Mouse (Mus musculus): Measurements from ENCODE around the gene Cmklr1. TPM values are rescaled to one million over a fixed set of nuclear protein-coding genes. Genes with fewer than 3 reads are reported as not detected.
A peak's percentile ranks its signal among the peaks of the same experiment; 100 is the strongest.

Gene Cmklr1
- polyA plus RNA-seq, 1 experiment from 2014 or later: 2.6 TPM

GRCm38 (mm10) chr5:113580248-113580647 lies 70.0 kb downstream of the Cmklr1 start:
- no peaks in the 10 kb centered on the region for H3K9me3 ChIP-seq
- peaks cover 46% of the 10 kb centered on the region for H3K4me1 ChIP-seq (replicated peaks)
- peak overlapping the region; percentile 67; the same call in 1 of the 2 replicates for H3K27ac ChIP-seq (replicated peaks)
- no peak overlapping the region for H3K4me3 ChIP-seq
- no peak overlapping the region for H3K4me2 ChIP-seq
- 45% methylated on average over 8 of the region's 8 CpGs for WGBS
- ATAC-seq (ENCODE audit: low read depth): no peak
- H3K36me3 ChIP-seq: no peaks in the 10 kb centered on the region
- H3K27me3 ChIP-seq: no peaks in the 10 kb centered on the region
- no peak overlapping the region for H3K9ac ChIP-seq

- Histone ChIP-seq H3K4me2 (no peak overlapping the region), H3K27ac (replicated peaks) (peak overlapping the region; percentile 67), H3K4me1 (replicated peaks) (peaks cover 41% of the 10 kb centered on the region), H3K9me3 (no peaks in the 10 kb centered on the region), H3K9ac (no peak overlapping the region; the same call in 1 of the 2 replicates), H3K4me3 (no peak overlapping the region), H3K27me3 (no peaks in the 10 kb centered on the region), H3K36me3 (peaks cover 5% of the 10 kb centered on the region; the same call in 1 of the 2 replicates)
- ATAC-seq (ENCODE audit: low read depth): peak; percentile 30; the same call in 1 of the 2 replicates
- 68% methylated on average over 4 of the region's 4 CpGs for WGBS
These were observed 71.1 kb downstream of the Cmklr1 start for GRCm38 (mm10) chr5:113579128-113579527.

GRCm38 (mm10) chr5:113578428-113578827 lies 71.8 kb downstream of the Cmklr1 start:
- ATAC-seq (ENCODE audit: low read depth): peak; percentile 15
- Histone ChIP-seq H3K4me2 (no peak overlapping the region), H3K9me3 (no peaks in the 10 kb centered on the region), H3K27ac (replicated peaks) (peak overlapping the region; percentile 67), H3K9ac (no peak overlapping the region), H3K36me3 (peaks cover 10% of the 10 kb centered on the region; the same call in 1 of the 2 replicates), H3K4me1 (replicated peaks) (peaks cover 37% of the 10 kb centered on the region), H3K4me3 (no peak overlapping the region), H3K27me3 (no peaks in the 10 kb centered on the region)
- 70% methylated on average over 6 of the region's 6 CpGs for WGBS

DNA sequence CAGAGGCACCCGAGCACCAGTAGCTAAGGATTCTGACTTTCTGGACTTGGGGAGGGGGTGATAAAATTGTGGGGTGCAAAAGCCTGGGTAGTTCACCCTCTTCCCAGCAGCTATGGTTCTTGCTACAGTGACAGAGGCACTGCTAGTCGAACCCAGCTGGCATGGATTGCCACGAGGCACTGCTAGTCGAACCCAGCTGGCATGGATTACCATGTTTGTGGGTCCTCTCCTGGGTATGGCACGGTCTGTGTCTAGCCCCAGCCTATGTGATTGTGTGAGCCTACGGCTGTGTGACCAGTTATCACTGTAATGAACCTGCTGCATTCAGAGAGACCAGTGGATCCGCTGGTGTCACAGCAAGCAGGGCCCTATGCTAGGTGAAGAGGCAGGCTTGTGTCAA lies 72.7 kb downstream of the Cmklr1 start:
- Histone ChIP-seq H3K36me3 (peaks cover 10% of the 10 kb centered on the region; the same call in 1 of the 2 replicates), H3K9me3 (no peaks in the 10 kb centered on the region), H3K9ac (peak overlapping the region; percentile 49; the same call in 1 of the 2 replicates), H3K4me3 (no peak overlapping the region), H3K27ac (replicated peaks) (peak overlapping the region; percentile 52; the same call in 1 of the 2 replicates), H3K27me3 (no peaks in the 10 kb centered on the region), H3K4me1 (replicated peaks) (peaks cover 35% of the 10 kb centered on the region), H3K4me2 (peak overlapping the region; percentile 42)
- WGBS: 76% methylated on average over 7 of the region's 7 CpGs
- peak; percentile 45; the same call in 1 of the 2 replicates for ATAC-seq (ENCODE audit: low read depth)

GRCm38 (mm10) chr5:113570056-113570717 lies 80.0 kb downstream of the Cmklr1 start:
- no peak overlapping the region for H3K4me3 ChIP-seq
- no peaks in the 10 kb centered on the region for H3K9me3 ChIP-seq
- H3K36me3 ChIP-seq: peaks cover 10% of the 10 kb centered on the region; the same call in 1 of the 2 replicates
- ATAC-seq (ENCODE audit: low read depth): no peak
- H3K27me3 ChIP-seq: no peaks in the 10 kb centered on the region; the same call in 1 of the 2 replicates
- WGBS: 53% methylated on average over 7 of the region's 7 CpGs
- H3K27ac ChIP-seq (replicated peaks): no peak overlapping the region
- no peaks in the 10 kb centered on the region; the same call in 1 of the 2 replicates for H3K4me1 ChIP-seq (replicated peaks)
- no peak overlapping the region for H3K9ac ChIP-seq
- H3K4me2 ChIP-seq: no peak overlapping the region

DNA sequence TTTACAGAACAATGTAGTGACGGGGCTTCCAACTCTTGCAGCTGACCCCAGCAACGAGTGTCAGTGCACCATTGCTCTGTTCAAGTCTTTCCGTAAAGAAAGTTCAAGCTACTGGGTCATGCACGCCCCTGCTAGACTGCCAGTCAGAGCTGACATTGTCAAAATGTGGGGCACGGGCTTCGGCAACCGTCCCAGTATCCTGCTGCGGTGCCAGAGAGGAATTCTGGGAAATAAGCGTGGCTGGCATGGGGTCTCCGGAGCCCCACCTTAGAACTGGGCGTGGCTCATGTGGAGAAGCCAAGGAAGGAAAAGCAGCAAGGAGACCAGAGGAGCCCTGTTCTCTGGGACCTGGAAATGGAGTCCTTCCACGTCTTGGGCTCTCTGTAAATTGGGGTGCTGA lies 84.4 kb downstream of the Cmklr1 start:
- Histone ChIP-seq H3K9me3 (no peaks in the 10 kb centered on the region), H3K36me3 (no peaks in the 10 kb centered on the region), H3K9ac (no peak overlapping the region), H3K4me3 (no peak overlapping the region), H3K27ac (replicated peaks) (no peak overlapping the region), H3K4me2 (no peak overlapping the region), H3K27me3 (no peaks in the 10 kb centered on the region; the same call in 1 of the 2 replicates), H3K4me1 (replicated peaks) (no peaks in the 10 kb centered on the region)
- 69% methylated on average over 12 of the region's 12 CpGs for WGBS
- ATAC-seq (ENCODE audit: low read depth): no peak

DNA sequence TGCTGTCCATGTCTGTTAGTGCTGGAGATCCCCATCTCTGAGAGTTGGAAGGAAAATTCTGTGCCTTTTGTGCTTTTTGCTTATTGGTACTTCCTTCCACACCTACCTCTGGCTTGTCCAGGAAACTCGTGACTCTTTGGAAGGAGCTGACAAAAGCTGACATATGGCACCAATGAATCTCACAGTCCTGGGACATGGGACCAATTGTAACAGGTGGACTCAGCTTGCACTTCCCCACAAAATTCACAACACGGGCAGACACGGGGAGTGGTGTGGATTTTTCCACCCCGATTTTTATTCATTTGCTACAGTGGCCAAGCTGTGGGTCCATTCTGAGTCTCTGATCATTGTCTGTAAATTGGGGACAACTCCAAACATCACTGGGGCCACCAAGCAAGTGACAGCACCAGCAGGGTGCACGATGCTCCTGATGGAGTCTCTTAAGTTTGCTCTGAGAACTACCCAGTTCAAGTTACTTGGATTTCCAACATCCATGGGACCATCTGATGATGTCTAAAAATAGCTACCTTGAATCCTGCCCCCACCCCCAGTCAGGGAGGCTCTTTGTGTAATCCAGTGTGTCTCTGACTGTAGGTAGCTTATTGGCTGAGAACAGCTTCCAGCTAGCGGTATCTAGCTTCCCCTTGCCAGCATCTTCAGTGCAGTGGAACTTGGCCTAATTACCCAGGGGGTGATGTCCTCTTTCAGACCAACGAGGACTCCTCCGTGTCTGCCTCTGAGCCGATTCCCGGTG lies 84.9 kb downstream of the Cmklr1 start:
- no peaks in the 10 kb centered on the region for H3K4me1 ChIP-seq (replicated peaks)
- H3K9me3 ChIP-seq: no peaks in the 10 kb centered on the region
- no peak overlapping the region for H3K9ac ChIP-seq
- 78% methylated on average over 10 of the region's 10 CpGs for WGBS
- H3K4me3 ChIP-seq: no peak overlapping the region
- H3K4me2 ChIP-seq: no peak overlapping the region
- H3K36me3 ChIP-seq: no peaks in the 10 kb centered on the region
- no peak for ATAC-seq (ENCODE audit: low read depth)
- no peaks in the 10 kb centered on the region; the same call in 1 of the 2 replicates for H3K27me3 ChIP-seq
- H3K27ac ChIP-seq (replicated peaks): no peak overlapping the region

DNA sequence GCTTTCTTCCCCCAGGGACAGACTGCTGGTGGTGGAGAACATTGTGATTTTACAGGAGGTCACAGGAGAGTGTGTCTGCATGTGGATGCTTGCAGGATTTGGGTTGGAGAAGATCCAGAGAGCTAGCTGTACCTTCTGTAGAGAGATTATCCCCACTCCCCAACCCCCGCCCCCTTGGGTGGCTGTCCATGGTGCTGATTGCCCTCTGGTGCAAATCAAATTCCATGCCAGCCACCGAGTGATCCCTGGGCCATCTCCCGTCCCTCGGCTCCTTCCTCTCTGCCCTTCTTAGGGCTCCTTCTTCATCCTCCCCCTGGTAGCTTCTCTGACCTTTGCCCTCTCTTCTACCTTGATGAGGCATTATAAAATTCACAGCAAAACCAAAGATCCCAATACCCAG lies 85.8 kb downstream of the Cmklr1 start:
- 41% methylated on average over 4 of the region's 4 CpGs for WGBS
- Histone ChIP-seq H3K9me3 (no peaks in the 10 kb centered on the region), H3K27me3 (no peaks in the 10 kb centered on the region; the same call in 1 of the 2 replicates), H3K9ac (no peak overlapping the region), H3K4me1 (replicated peaks) (no peaks in the 10 kb centered on the region), H3K36me3 (no peaks in the 10 kb centered on the region), H3K27ac (replicated peaks) (no peak overlapping the region), H3K4me2 (no peak overlapping the region), H3K4me3 (no peak overlapping the region)
- ATAC-seq (ENCODE audit: low read depth): no peak

Other genes starting within 250 kb of the Cmklr1 start
- gene Wscd2, start 160.1 kb downstream of the Cmklr1 start, polyA plus RNA-seq (2015; fragmentation: Nextera tagmentation; extraction: Ambion mirVana): 16.3 and 16.5 TPM in 2 replicates
- gene 1700069L16Rik, start 74.3 kb upstream of the Cmklr1 start, polyA plus RNA-seq (2015; fragmentation: Nextera tagmentation; extraction: Ambion mirVana): not detected in 2 replicates
- 7.9 and 8.2 TPM in 2 replicates for gene Ficd, start 85.4 kb upstream of the Cmklr1 start, polyA plus RNA-seq (2015; fragmentation: Nextera tagmentation; extraction: Ambion mirVana)
- gene Sart3, start 122.1 kb upstream of the Cmklr1 start, polyA plus RNA-seq (2015; fragmentation: Nextera tagmentation; extraction: Ambion mirVana): 45.5 and 47.0 TPM in 2 replicates
- gene Iscu, start 122.3 kb upstream of the Cmklr1 start, polyA plus RNA-seq (2015; fragmentation: Nextera tagmentation; extraction: Ambion mirVana): 85.7 and 93.0 TPM in 2 replicates
- gene Tmem119, start 150.1 kb upstream of the Cmklr1 start, polyA plus RNA-seq (2015; fragmentation: Nextera tagmentation; extraction: Ambion mirVana): 12.6 and 19.9 TPM in 2 replicates
- gene Selplg, start 182.2 kb upstream of the Cmklr1 start, polyA plus RNA-seq (2015; fragmentation: Nextera tagmentation; extraction: Ambion mirVana): 1.9 and 2.5 TPM in 2 replicates